Mouse (Mus musculus): ENCODE results near the gene Supt7l. TPM values are rescaled to one million over a fixed set of nuclear protein-coding genes. Genes with fewer than 3 reads are reported as not detected.
"Not testable (repeated sequence)": the region's sequence is repeated elsewhere in the genome, so short reads cannot be mapped to it uniquely, and the experiment has no call there.

Gene Supt7l
- polyA plus RNA-seq (2016; fragmentation: Nextera tagmentation; extraction: Ambion mirVana), result 25.8 and 27.6 TPM in 2 replicates

DNA sequence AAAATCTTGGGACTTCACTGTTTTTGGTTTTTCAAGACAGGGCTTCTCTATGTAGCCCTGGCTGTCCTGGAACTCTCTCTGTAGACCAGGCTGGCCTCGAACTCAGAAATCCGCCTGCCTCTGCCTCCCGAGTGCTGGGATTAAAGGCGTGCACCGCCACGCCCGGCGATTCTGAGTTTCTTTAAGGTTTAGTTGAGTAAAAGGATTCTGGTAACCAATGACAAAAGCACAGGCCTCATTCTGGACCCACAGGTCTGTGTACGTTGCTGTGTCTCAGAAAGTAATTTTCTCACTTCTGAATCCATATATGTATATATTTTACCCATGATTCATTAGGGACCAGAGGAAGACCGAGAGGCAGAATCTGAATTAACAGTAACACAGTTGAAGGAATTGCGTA, at the start of gene Supt7l:
Gene Supt7l (minus strand): TSS at position 101 of the 400 bp plus-strand sequence.
- H3K9me3 ChIP-seq (replicated peaks); DNase-seq (ENCODE audit: low spot score); H3K27me3 ChIP-seq (ENCODE audit: low read depth, poor library complexity, severe bottlenecking): not testable (repeated sequence)
- peaks cover 47% of the 10 kb centered on the region for H3K36me3 ChIP-seq
- H3K4me3 ChIP-seq, result peak within 1 kb of the TSS; percentile 77
- peak within 1 kb of the TSS; percentile 95 for H3K27ac ChIP-seq (replicated peaks)
- peaks cover 24% of the 10 kb centered on the region for H3K4me1 ChIP-seq
- WGBS, result 83% methylated on average over 11 of the region's 11 CpGs

DNA sequence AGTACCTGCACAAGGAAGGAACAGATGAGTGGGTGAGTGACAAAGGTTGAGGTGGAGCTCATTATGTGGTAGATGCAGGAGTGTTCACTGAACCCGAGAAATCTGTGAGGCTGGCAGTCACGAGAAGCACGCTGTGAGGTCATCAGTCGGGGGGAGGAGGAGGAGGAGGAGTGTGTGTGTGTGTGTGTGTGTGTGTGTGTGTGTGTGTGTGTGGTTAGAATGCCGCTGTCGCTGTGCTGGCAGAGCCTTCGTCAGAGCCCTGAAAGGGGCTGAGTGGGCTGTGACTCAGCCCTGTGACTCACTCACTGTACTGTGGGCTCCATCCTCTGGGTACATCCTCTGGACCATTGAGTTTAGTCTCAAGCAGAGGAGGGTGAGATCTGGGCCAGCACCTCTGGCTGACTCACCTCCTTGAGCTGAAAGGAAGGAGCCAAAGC, 49.0 kb upstream of the Supt7l start:
- H3K27me3 ChIP-seq (ENCODE audit: low read depth, poor library complexity, severe bottlenecking), result no peaks in the 10 kb centered on the region
- H3K27ac ChIP-seq (replicated peaks), result no peak overlapping the region
- H3K4me1 ChIP-seq, result peaks cover 2% of the 10 kb centered on the region; the same call in 1 of the 2 replicates
- no peak overlapping the region for H3K4me3 ChIP-seq
- H3K9me3 ChIP-seq (replicated peaks), result no peaks in the 10 kb centered on the region
- DNase-seq (ENCODE audit: low spot score), result no peak
- WGBS, result 88% methylated on average over 7 of the region's 7 CpGs
- H3K36me3 ChIP-seq, result no peaks in the 10 kb centered on the region

DNA sequence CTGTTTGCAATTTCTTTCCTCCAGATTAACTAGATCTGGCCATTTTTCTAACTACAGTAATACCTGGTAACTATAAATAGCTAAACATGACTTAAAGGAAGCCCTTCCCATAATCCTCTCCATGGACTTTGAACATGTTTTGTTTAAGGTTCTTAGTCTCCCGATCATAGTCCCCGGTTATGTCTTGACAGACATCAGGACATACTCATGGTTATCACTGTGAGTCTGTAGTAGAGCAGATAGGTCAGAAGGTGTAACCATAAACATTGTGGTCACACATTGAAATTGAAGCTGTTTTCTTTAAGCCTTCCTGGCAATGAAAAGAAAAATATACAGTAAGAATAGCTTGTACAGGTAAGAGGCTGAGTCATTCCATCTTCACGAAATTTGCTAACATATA, 46.1 kb upstream of the Supt7l start:
- no peak for DNase-seq (ENCODE audit: low spot score)
- Histone ChIP-seq H3K4me1 (peaks cover 13% of the 10 kb centered on the region), H3K27ac (replicated peaks) (no peak overlapping the region), H3K27me3 (ENCODE audit: low read depth, poor library complexity, severe bottlenecking) (no peaks in the 10 kb centered on the region), H3K36me3 (0 out of 2 replicates have a peak, but pooled peaks cover 2% of the 10 kb centered on the region), H3K4me3 (no peak overlapping the region), H3K9me3 (replicated peaks) (no peaks in the 10 kb centered on the region)
- WGBS, result 94% methylated on average over 3 of the region's 3 CpGs

DNA sequence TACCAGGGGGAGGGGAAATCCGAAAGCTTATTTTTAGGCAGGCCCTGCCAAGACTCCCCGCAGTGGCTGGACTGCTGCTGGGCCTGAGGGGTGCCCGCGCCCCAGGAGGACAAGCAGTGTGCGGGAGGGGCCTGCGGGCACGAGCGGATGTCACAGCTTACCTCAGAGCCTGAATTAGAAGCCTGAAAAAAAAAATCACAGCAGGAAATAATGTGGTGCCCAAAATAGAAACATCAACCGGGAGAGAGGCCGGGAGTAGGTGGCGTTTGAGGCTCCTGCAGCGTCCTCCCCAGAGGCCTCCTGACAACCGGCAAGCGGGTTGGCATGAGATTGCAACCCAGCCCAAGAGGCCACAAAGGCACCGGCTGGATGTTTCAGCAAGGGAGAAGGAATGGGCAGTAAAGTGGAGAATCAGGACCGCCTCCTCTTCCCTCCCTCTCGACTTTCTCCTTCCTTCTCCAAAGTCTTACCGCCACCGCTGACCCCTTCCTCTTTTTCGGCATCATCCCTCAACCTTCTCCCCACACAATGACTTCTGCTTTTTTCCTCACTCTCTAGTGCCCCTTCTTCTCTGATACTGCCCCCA, 43.5 kb upstream of the Supt7l start:
- Histone ChIP-seq H3K27ac (replicated peaks) (peak overlapping the region; percentile 25), H3K4me3 (peak overlapping the region; percentile 19; the same call in 1 of the 2 replicates)

DNA sequence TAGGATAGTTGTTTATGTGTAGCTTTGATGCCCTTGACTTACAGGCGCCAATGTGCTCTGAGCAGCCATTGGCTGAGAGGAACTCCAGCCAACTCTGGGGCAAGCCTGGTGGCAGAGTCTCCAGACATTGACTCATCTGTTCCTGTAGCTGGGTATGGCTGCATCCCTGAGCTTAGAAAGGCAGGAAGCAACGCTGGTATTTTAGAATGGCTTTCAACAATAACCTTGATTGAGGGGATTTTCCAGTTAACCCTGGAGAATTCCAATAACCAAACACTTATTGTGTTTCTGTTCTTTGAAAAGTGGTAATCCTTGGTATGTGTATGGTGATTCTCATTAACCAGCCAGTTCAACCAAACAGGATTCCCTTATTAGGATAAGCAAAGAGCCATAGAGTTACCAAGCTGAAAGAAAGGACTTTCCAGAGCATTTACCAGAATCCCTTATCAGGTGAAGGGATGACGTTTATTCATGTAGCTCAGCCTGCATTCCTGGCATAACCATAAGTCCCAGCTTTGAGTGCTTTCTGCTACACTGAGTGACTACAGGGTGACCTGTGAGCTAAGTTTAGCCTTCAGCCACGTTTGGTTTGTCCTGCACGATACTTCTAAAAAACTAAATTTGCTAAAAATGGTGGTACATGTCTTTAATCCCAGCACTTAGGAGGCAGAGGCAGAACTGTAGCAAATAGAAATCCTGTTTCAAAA, 40.5 kb upstream of the Supt7l start:
- 79% methylated on average over 5 of the region's 5 CpGs for WGBS
- Histone ChIP-seq H3K36me3 (peaks cover 2% of the 10 kb centered on the region; the same call in 1 of the 2 replicates), H3K27me3 (ENCODE audit: low read depth, poor library complexity, severe bottlenecking) (no peaks in the 10 kb centered on the region), H3K4me3 (no peak overlapping the region), H3K4me1 (peaks cover 13% of the 10 kb centered on the region), H3K27ac (replicated peaks) (no peak overlapping the region), H3K9me3 (replicated peaks) (no peaks in the 10 kb centered on the region)
- DNase-seq (ENCODE audit: low spot score), result no peak

More for the DNA sequence above, 43.5 kb upstream of the Supt7l start:
- H3K36me3 ChIP-seq, result 0 out of 2 replicates have a peak, but pooled peaks cover 2% of the 10 kb centered on the region
- WGBS, result 17% methylated on average over 20 of the region's 20 CpGs
- no peak for DNase-seq (ENCODE audit: low spot score)
- no peaks in the 10 kb centered on the region for H3K27me3 ChIP-seq (ENCODE audit: low read depth, poor library complexity, severe bottlenecking)
- H3K4me1 ChIP-seq, result peaks cover 13% of the 10 kb centered on the region
- H3K9me3 ChIP-seq (replicated peaks), result no peaks in the 10 kb centered on the region

DNA sequence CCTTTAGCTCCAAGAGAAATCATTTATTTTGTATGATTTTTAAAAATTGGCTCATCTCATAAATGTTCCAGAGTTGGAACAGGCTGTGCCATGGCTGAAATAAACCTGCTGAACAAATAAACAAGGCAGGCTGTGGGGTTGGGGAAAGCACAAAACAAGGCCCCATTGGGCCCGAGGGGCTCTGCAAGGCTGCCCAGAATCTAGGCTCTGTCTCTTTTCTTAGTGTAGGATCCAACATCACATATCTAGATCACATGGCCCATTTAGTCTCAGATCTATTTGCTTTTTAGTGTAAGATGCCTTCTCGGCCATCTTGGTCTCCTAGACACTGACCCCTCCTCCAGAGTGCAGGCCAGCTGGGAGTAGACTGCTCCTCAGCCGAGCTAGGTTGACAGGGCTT, 38.9 kb upstream of the Supt7l start:
- H3K4me3 ChIP-seq, result no peak overlapping the region
- no peak overlapping the region for H3K27ac ChIP-seq (replicated peaks)
- H3K27me3 ChIP-seq (ENCODE audit: low read depth, poor library complexity, severe bottlenecking), result no peaks in the 10 kb centered on the region
- H3K9me3 ChIP-seq (replicated peaks), result no peaks in the 10 kb centered on the region
- WGBS, result 63% methylated on average over 3 of the region's 3 CpGs
- peaks cover 10% of the 10 kb centered on the region for H3K4me1 ChIP-seq
- no peak for DNase-seq (ENCODE audit: low spot score)
- peaks cover 15% of the 10 kb centered on the region for H3K36me3 ChIP-seq

DNA sequence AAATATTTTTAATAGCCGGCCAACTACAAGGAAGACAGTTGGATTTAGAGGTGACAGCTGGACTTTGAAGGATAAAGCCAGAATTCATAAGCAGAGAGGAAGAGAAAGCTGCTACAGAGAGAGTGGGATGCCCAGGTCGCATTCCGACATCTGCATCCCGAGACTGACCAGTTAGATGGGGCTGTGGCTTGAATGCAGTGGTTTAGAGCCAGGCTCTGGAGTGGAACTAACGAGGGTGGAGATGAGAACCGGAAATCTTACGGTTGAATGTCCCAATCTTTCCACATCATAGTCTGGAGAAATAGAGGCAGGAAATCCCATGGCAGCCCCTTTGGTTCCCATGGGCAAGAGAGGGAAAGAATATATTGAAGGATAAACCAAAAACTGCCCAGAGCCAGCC, 38.4 kb upstream of the Supt7l start:
- Histone ChIP-seq H3K4me1 (peaks cover 6% of the 10 kb centered on the region), H3K27ac (replicated peaks) (no peak overlapping the region), H3K4me3 (no peak overlapping the region), H3K36me3 (peaks cover 16% of the 10 kb centered on the region), H3K9me3 (replicated peaks) (no peaks in the 10 kb centered on the region), H3K27me3 (ENCODE audit: low read depth, poor library complexity, severe bottlenecking) (no peaks in the 10 kb centered on the region)
- DNase-seq (ENCODE audit: low spot score), result no peak
- 79% methylated on average over 7 of the region's 7 CpGs for WGBS

DNA sequence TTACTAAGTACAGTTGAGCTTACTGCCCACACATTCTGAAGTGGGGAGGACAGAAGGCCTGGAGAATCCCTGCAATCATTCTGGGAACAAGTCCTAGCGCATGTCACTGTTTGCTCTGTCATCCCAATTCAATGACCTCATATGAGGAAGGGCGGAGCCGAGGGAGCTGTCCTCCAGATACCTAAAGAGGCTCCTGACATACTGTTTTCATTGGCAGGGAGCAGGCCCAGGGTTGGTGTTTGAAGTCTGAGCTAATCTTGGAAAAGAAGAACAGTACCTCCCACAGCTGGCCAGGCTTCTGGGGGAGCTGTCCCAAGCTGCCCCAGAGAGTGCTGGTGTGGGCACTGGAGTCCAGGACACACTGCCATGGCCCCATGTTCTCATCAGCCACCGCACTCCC, 37.4 kb upstream of the Supt7l start:
- Histone ChIP-seq H3K9me3 (replicated peaks) (no peaks in the 10 kb centered on the region), H3K27ac (replicated peaks) (no peak overlapping the region), H3K4me1 (no peaks in the 10 kb centered on the region; the same call in 1 of the 2 replicates), H3K4me3 (no peak overlapping the region), H3K36me3 (peaks cover 24% of the 10 kb centered on the region), H3K27me3 (ENCODE audit: low read depth, poor library complexity, severe bottlenecking) (no peaks in the 10 kb centered on the region)
- no peak for DNase-seq (ENCODE audit: low spot score)
- WGBS, result 93% methylated on average over 4 of the region's 4 CpGs

DNA sequence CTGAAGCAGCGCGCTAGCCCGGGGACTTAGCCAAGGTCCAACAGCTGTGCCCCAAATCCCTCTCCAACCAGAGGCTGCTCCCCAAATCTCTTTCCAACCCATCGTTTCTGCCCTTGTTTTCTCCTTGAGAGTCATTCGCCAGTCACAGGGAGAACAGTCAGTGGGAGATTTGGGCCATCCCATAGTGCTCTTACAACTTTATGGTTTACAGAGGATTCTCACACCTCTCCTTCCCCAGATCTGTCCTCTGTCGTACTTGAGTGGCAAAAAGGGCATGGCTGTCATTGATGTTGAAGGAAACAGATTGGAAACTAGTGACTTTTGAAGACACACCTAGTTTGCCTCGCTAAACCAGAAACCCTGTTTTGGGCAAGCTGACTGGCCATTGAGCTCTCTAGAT, 36.3 kb upstream of the Supt7l start:
- no peaks in the 10 kb centered on the region for H3K27me3 ChIP-seq (ENCODE audit: low read depth, poor library complexity, severe bottlenecking)
- no peaks in the 10 kb centered on the region for H3K9me3 ChIP-seq (replicated peaks)
- no peaks in the 10 kb centered on the region; the same call in 1 of the 2 replicates for H3K4me1 ChIP-seq
- WGBS, result 53% methylated on average over 7 of the region's 7 CpGs
- no peak overlapping the region for H3K27ac ChIP-seq (replicated peaks)
- H3K4me3 ChIP-seq, result no peak overlapping the region
- peaks cover 31% of the 10 kb centered on the region for H3K36me3 ChIP-seq
- DNase-seq (ENCODE audit: low spot score), result no peak

DNA sequence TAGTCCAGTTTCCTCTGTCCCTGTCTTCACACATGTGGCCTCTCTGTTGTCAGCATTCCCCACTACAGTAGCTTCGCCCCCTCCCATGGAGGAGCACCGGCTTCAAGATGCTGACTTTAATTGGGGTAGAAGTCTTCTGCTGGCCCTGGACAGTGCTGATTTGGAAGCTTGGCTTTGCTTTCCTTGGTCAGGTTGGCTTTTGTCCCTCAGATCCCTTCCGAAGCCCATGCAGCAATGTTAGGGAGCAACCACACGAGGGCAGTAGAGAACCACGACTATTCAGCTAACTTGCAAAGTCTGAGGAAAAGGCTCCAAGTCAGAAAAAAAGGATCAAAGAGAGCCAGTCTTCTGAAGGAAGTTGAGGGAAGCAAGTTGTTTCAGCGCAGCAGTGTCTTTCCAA, 35.9 kb upstream of the Supt7l start:
- H3K27ac ChIP-seq (replicated peaks), result no peak overlapping the region
- H3K9me3 ChIP-seq (replicated peaks), result no peaks in the 10 kb centered on the region
- no peaks in the 10 kb centered on the region; the same call in 1 of the 2 replicates for H3K4me1 ChIP-seq
- peaks cover 31% of the 10 kb centered on the region for H3K36me3 ChIP-seq
- 10% methylated on average over 6 of the region's 6 CpGs for WGBS
- peak; percentile 73 for DNase-seq (ENCODE audit: low spot score)
- no peaks in the 10 kb centered on the region for H3K27me3 ChIP-seq (ENCODE audit: low read depth, poor library complexity, severe bottlenecking)
- H3K4me3 ChIP-seq, result no peak overlapping the region

DNA sequence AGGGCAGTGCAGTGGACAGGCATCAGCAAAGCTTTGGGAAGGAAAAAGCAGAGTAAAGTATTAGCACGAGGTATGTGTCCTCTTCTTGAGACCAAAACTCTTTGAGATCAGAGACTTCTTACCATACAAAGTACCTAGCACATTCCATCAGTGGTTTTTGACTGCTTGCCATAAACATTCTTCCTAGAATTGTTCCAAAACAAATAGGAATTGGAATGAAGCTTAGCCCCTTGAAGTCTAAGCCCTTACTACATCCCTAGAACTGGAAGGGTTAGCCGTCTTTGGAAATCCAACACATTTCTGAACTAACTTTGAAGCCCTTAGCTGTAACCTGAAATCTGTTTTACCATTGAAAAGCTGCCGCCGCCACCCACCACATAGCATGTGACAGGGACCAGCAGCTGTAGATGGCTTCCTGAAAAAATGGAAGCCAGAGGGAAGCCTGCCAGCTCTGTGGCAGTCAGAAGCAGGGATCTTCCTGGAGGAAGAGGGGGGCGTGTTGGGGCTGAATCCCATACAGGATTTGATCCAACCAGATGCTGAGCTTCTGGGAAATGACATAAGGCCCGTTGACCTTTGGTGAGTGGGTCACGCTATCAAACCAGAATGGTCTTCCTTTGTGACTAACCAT, 34.5 kb upstream of the Supt7l start:
- Histone ChIP-seq H3K4me3 (no peak overlapping the region), H3K36me3 (peaks cover 41% of the 10 kb centered on the region), H3K4me1 (no peaks in the 10 kb centered on the region; the same call in 1 of the 2 replicates), H3K27me3 (ENCODE audit: low read depth, poor library complexity, severe bottlenecking) (no peaks in the 10 kb centered on the region), H3K9me3 (replicated peaks) (no peaks in the 10 kb centered on the region), H3K27ac (replicated peaks) (no peak overlapping the region)
- 91% methylated on average over 7 of the region's 7 CpGs for WGBS
- DNase-seq (ENCODE audit: low spot score), result no peak

DNA sequence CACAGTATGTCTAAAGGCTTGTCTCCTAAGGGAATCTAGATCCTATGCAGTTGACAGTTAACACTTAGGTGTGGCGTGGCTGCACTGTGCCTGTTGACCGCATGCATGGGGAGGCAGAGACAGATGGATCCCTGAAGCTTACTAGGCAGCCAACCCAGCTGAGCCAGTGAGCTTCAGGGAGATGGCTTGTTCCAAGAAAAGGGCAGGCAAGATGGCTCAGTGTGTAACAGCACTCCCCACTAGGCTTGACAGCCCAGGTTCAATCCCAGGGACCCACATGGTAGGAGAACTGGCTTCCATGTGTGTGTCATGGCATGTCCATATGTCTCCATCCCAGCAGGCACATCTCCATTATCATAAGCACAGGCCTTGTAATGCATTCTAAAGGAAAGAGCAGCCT, 32.7 kb upstream of the Supt7l start:
- Histone ChIP-seq H3K4me1 (no peaks in the 10 kb centered on the region; the same call in 1 of the 2 replicates), H3K36me3 (peaks cover 59% of the 10 kb centered on the region), H3K27me3 (ENCODE audit: low read depth, poor library complexity, severe bottlenecking) (no peaks in the 10 kb centered on the region), H3K27ac (replicated peaks) (no peak overlapping the region), H3K9me3 (replicated peaks) (no peaks in the 10 kb centered on the region), H3K4me3 (no peak overlapping the region)
- WGBS, result 97% methylated on average over 2 of the region's 2 CpGs
- no peak for DNase-seq (ENCODE audit: low spot score)

DNA sequence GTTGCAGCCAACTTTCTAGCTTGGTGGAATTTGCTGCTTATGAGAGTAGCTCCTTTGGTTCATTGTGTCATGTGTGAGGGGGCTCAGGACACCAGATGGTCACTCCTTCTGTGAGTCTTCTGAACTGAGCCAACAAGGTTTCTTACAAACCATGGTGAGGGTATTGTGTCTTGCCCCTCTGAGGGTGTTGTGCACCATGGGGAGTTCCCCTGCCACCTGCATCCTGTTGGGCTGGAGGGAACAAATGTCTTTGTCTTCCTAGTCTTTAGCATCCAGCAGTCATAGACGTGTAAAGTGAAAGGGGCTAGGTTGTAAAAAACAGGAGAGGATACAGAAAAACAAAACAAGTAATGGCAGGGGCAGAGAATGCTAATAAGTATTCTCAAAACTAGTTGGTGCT, 31.8 kb upstream of the Supt7l start:
- H3K4me1 ChIP-seq, result no peaks in the 10 kb centered on the region; the same call in 1 of the 2 replicates
- no peak overlapping the region for H3K27ac ChIP-seq (replicated peaks)
- no peak for DNase-seq (ENCODE audit: low spot score)
- H3K36me3 ChIP-seq, result peaks cover 69% of the 10 kb centered on the region
- H3K4me3 ChIP-seq, result no peak overlapping the region
- 48% methylated on average over 1 of the region's 1 CpGs for WGBS
- H3K27me3 ChIP-seq (ENCODE audit: low read depth, poor library complexity, severe bottlenecking), result no peaks in the 10 kb centered on the region
- H3K9me3 ChIP-seq (replicated peaks), result no peaks in the 10 kb centered on the region

Data from midbrain, embryonic 10.5 days (tissue).